Mouse (Mus musculus) heart, embryonic 16.5 days (tissue): ENCODE data around the gene Crispld2. TPM values are rescaled to one million over a fixed set of nuclear protein-coding genes. Genes with fewer than 3 reads are reported as not detected.
A peak's percentile ranks its signal among the peaks of the same experiment; 100 is the strongest.

Experiments
- ATAC-seq: fragments of 200-750 bp; cut with Nextera tagmentation; replicated peaks from 2 replicates; pipeline ENCODE4 v1.8.0; 2017; ENCODE audit warnings: moderate number of reproducible peaks; ENCODE audit not compliant: insufficient read depth, low FRiP score; ENCODE audit errors: extremely low read depth
- H3K27ac ChIP-seq: fragments of 300-500 bp; sonication (generic); 2 replicates; pipeline ENCODE4 v1.5.1; 2014; ENCODE audit warnings: mild to moderate bottlenecking, low read length, control low read depth, moderate library complexity
- H3K27me3 ChIP-seq: fragments of 300-500 bp; sonication (generic); 2 replicates; pipeline ENCODE4 v1.6.1; 2014; ENCODE audit warnings: low read length, mixed read lengths; ENCODE audit not compliant: control insufficient read depth, insufficient read depth
- H3K36me3 ChIP-seq: fragments of 300-500 bp; sonication (generic); 2 replicates; pipeline ENCODE4 v1.6.1; 2014; ENCODE audit not compliant: control insufficient read depth, insufficient read depth
- H3K4me1 ChIP-seq: fragments of 300-500 bp; sonication (generic); 2 replicates; pipeline ENCODE4 v1.6.1; 2014; ENCODE audit warnings: low read length, mixed read lengths; ENCODE audit not compliant: control insufficient read depth, insufficient read depth
- H3K4me2 ChIP-seq: fragments of 300-500 bp; sonication (generic); 2 replicates; pipeline ENCODE4 v1.6.1; 2014; ENCODE audit warnings: low read depth, mild to moderate bottlenecking, control low read depth, low read length
- H3K4me3 ChIP-seq: fragments of 300-500 bp; sonication (generic); 2 replicates; pipeline ENCODE4 v1.5.1; 2014; ENCODE audit warnings: mild to moderate bottlenecking, control low read depth, low read length
- H3K9ac ChIP-seq: fragments of 300-500 bp; sonication (generic); 2 replicates; pipeline ENCODE4 v1.6.1; 2014; ENCODE audit warnings: low read length, control low read depth
- H3K9me3 ChIP-seq: fragments of 300-500 bp; sonication (generic); replicated peaks from 2 replicates; pipeline ENCODE4 v1.6.1; 2016; ENCODE audit warnings: low read length; ENCODE audit not compliant: control insufficient read depth
- WGBS: fragments of 180-500 bp; shearing (Covaris S2); extraction: QIAGEN DNeasy Blood & Tissue Kit; methylation state at CpG from one replicate; pipeline ENCODE4 v1.1.7; 2014; 5-methylcytosine and 5-hydroxymethylcytosine counted together
- polyA plus RNA-seq: library from polyadenylated mRNA; unstranded; fragments of >200 nt; fragmentation: Nextera tagmentation; extraction: Ambion mirVana; gene quantifications from 2 replicates; pipeline ENCODE4 v1.2.1, GENCODE M21; 2015

The Crispld2 gene
- 2.4 and 3.6 TPM in 2 replicates for polyA plus RNA-seq

DNA sequence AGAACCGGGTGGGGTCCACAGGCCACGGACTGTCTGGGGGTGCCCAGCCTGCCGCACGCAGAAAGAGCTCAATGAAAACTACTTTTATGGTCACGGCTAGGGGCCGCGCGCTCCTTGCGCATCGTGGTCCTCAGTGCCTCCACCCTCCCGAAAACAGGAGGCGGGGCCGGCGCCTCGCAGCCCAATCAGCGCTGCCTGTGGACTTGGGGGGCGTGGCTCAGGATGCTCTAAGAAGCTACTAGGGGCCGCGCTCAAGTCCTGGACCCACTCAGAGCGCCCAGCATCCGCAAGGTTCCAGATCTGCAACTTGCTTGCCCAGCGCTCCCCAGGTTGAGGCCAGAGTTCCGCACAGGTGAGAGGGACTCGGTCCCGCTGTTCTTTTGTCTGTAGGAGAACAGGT is at the start of gene Crispld2:
Gene Crispld2 (plus strand): TSS at position 190 of the 400 bp plus-strand sequence.
- 0 out of 2 replicates have a peak within 1 kb of the TSS, but pooled peaks have one; percentile 21 for H3K9ac ChIP-seq
- no peaks in the 10 kb centered on the region for H3K9me3 ChIP-seq
- H3K4me1 ChIP-seq, result peaks cover 15% of the 10 kb centered on the region
- under 1% methylated on average over 25 of the region's 25 CpGs for WGBS
- H3K4me2 ChIP-seq, result peak within 1 kb of the TSS; percentile 53
- no peaks in the 10 kb centered on the region for H3K36me3 ChIP-seq
- peaks cover 39% of the 10 kb centered on the region for H3K27me3 ChIP-seq
- H3K27ac ChIP-seq, result no peak within 1 kb of the TSS
- peak within 1 kb of the TSS; percentile 37 for H3K4me3 ChIP-seq
- ATAC-seq, result peak; percentile 81

DNA sequence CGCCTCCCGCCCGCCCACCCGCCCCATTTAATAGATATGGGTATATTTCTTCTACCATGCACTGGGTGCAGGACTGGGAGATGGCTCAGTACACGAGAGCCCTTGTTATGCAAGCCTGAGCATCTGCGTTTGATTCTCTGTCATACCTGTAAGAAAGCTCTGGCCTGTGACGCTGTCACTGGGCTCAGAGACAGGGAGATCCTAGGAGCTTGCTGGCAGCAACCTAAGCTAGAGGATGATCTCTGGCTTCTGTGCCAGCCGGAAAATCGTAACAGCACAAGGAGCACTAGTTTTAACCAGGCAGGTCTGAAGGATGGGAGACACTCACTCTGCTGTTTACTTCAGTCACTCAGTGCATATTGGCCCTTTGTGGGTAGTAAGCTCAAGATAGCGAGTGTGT is 48.6 kb upstream of the Crispld2 start:
- H3K9ac ChIP-seq, result no peak overlapping the region
- 89% methylated on average over 10 of the region's 10 CpGs for WGBS
- H3K4me3 ChIP-seq, result no peak overlapping the region
- no peak overlapping the region for H3K4me2 ChIP-seq
- no peak overlapping the region for H3K27ac ChIP-seq
- no peaks in the 10 kb centered on the region for H3K4me1 ChIP-seq
- ATAC-seq, result no peak
- H3K9me3 ChIP-seq, result no peaks in the 10 kb centered on the region
- H3K27me3 ChIP-seq, result no peaks in the 10 kb centered on the region
- peaks cover 32% of the 10 kb centered on the region for H3K36me3 ChIP-seq

DNA sequence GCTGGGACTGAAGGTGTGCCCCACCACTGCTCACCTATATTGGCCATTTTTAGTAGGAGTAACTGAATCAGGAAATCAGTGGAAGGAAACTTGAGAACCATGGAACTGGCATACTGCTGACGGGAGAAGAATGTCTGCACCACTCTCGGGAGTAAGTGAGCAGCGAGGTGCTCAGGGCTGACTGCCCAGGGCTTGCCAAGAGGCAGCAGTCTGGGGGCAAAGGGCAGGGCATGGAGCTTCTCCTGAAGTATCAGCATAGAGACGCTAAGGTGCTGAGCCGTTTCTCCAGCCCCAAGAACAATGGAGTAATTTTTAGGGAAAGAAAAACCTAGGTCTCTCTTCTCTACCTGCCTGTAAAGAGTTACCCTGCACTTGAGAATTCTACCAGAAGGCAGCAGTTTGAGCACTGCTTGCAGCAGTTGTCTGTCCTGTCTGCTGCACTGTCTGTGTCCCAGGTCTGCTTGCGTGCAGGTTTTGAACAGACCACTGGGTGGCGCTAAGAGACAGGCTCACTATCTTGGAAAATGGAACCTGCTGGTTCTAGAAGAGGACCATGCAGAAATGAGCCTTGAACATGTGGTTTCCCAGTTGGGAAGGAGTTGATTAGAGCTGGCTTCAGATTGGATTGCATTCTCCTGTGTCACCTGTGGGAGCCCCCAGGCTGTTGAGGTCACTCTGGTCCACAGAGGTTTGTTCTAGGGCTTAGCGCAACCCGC is 48.0 kb upstream of the Crispld2 start:
- H3K4me1 ChIP-seq, result no peaks in the 10 kb centered on the region
- 59% methylated on average over 9 of the region's 9 CpGs for WGBS
- no peaks in the 10 kb centered on the region for H3K9me3 ChIP-seq
- H3K4me2 ChIP-seq, result no peak overlapping the region
- H3K9ac ChIP-seq, result no peak overlapping the region
- H3K27me3 ChIP-seq, result no peaks in the 10 kb centered on the region
- no peak overlapping the region for H3K4me3 ChIP-seq
- H3K27ac ChIP-seq, result no peak overlapping the region
- peaks cover 36% of the 10 kb centered on the region for H3K36me3 ChIP-seq
- no peak for ATAC-seq

DNA sequence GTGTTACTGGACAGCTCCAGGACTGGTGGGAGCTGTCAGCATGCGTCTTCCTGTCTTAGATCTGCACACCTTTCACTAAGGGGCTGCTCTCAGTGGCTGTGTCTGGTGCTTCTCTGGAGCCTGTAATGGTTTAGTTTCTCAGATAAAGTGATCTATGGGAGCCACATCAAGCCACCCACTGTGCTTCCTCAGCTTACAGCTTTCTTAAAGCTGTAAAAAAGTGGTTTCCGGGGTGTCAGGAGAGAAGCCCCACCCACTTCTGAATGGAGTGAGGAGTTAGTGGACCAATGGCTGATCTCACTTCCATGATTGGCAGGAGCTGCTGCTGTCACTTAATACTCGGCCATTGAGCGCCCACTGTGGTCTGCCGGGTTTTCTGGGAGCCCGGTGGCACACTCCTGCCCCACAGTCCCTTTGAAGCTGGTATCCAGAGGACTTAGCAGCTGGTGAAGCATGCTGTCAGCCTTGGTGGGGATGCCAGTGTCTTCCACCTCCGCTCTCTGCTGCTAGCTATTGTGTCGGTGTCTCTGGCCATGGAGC is 45.8 kb upstream of the Crispld2 start:
- Histone ChIP-seq H3K9me3 (no peaks in the 10 kb centered on the region), H3K27me3 (no peaks in the 10 kb centered on the region), H3K9ac (no peak overlapping the region), H3K27ac (no peak overlapping the region), H3K4me1 (no peaks in the 10 kb centered on the region), H3K4me2 (no peak overlapping the region), H3K4me3 (no peak overlapping the region), H3K36me3 (peaks cover 45% of the 10 kb centered on the region)
- ATAC-seq, result no peak
- 76% methylated on average over 8 of the region's 8 CpGs for WGBS

DNA sequence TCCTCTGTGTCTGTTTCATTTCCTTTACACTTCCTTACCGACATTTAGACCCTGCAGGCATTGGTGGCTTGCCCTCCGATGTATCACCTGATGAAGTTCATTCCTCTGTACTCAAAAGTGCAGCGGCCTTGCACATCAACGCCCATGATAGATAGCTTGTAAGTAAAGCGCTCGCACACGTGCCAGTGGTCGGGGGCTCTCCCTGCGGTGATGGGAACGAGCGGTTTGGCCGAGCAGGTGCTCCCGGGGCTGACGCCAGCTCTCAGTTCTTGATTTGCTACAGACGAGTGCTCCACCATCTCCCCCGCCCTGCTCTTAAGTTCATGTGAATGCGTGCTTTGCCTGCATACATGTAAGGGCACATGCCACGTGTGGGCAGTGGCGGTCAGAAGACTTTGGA is 44.6 kb upstream of the Crispld2 start:
- Histone ChIP-seq H3K4me1 (no peaks in the 10 kb centered on the region), H3K27ac (no peak overlapping the region), H3K4me3 (no peak overlapping the region), H3K36me3 (peaks cover 37% of the 10 kb centered on the region), H3K27me3 (no peaks in the 10 kb centered on the region), H3K9me3 (no peaks in the 10 kb centered on the region), H3K4me2 (no peak overlapping the region), H3K9ac (no peak overlapping the region)
- 74% methylated on average over 19 of the region's 19 CpGs for WGBS
- ATAC-seq, result no peak

DNA sequence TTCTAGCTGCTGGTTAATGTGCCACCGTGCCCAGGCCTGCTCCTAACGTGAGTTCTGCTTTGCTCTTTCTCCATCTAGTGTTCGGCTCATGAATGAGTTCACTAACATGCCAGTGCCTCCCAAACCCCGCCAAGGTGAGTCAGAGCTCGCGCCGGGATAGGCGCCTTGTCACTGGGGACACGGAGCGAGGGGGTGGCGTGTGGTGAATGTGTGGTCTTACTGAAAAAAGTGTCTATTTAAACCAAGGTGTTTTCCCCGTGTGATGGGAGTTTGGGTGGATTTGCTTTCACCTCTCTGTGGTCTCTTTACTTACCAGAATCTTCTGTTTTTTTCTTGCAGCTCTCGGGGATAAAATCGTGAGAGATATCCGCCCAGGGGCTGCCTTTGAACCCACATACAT is 43.9 kb upstream of the Crispld2 start:
- ATAC-seq, result no peak
- 87% methylated on average over 15 of the region's 15 CpGs for WGBS

DNA sequence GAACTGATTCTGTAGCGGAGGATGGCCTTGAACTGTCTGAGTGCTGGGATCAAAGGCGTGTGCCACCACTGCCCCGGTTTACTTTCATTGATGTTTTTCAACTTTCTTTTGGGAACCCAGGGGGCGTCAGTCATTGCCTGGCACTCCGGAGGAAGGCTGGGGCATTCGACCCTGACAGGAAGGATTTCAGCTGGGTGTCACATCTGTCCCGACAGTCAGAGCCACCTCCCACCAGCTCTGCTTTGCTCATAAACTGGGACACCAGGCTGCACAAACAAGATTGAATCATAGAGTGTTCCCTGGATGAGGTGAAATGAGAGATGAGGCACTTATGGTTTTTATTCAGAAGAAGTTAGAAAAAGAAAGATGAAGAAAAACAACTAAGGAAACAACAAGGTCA is 40.0 kb upstream of the Crispld2 start:
- Histone ChIP-seq H3K9ac (no peak overlapping the region), H3K36me3 (peaks cover 66% of the 10 kb centered on the region), H3K27ac (no peak overlapping the region), H3K4me3 (no peak overlapping the region), H3K4me2 (no peak overlapping the region), H3K4me1 (no peaks in the 10 kb centered on the region), H3K9me3 (no peaks in the 10 kb centered on the region), H3K27me3 (no peaks in the 10 kb centered on the region)
- ATAC-seq, result no peak
- WGBS, result 80% methylated on average over 7 of the region's 7 CpGs

More for the DNA sequence above, 43.9 kb upstream of the Crispld2 start:
- Histone ChIP-seq H3K9me3 (no peaks in the 10 kb centered on the region), H3K4me3 (no peak overlapping the region), H3K9ac (no peak overlapping the region), H3K27ac (no peak overlapping the region), H3K4me1 (no peaks in the 10 kb centered on the region), H3K4me2 (no peak overlapping the region), H3K27me3 (no peaks in the 10 kb centered on the region), H3K36me3 (peaks cover 43% of the 10 kb centered on the region)

DNA sequence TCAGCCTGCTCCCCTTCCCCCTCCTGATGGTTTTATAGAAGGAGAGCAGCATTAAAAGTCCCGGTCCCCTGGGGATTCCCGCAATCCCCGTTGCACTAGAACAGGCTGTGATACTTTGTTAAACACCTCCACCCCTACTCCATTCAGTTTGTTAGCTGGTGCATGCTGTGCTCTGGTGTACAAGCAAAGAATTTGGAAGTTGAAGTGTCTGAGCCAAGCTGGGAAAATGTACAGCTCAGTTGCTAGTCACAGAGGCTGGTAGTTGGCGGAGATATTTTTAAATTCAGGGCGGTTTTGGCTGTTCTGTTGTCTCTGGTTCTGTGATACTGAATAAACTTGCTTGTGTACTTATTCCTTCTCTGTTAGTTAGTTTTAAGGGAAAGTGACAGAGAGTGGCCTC is 39.5 kb upstream of the Crispld2 start:
- no peak overlapping the region for H3K9ac ChIP-seq
- H3K4me2 ChIP-seq, result no peak overlapping the region
- no peak overlapping the region for H3K27ac ChIP-seq
- no peaks in the 10 kb centered on the region for H3K9me3 ChIP-seq
- H3K27me3 ChIP-seq, result no peaks in the 10 kb centered on the region
- H3K4me1 ChIP-seq, result no peaks in the 10 kb centered on the region
- peaks cover 67% of the 10 kb centered on the region for H3K36me3 ChIP-seq
- no peak overlapping the region for H3K4me3 ChIP-seq
- 93% methylated on average over 5 of the region's 5 CpGs for WGBS
- no peak for ATAC-seq

DNA sequence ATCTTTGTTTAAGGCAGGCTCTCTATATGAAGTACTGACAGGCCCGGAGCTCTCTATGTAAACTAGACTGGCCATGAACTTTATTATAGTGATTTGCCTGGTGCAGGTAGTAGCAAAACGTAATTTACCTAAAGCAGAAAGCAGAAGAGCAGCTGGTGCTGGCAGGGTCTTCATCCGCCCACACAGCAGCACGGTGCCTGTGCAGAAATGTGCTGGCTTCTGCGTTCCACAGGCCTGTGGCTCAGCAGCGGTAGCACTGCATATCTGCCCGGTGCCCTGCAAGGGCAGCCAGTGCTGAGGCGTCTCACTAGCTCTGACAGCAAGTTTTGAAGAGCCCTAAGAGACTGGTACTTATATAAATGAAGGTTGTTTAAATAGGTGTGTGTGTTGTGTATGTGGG is 36.9 kb upstream of the Crispld2 start:
- H3K4me2 ChIP-seq, result no peak overlapping the region
- no peak overlapping the region for H3K4me3 ChIP-seq
- H3K27me3 ChIP-seq, result no peaks in the 10 kb centered on the region
- H3K4me1 ChIP-seq, result no peaks in the 10 kb centered on the region; the same call in 1 of the 2 replicates
- 85% methylated on average over 8 of the region's 8 CpGs for WGBS
- H3K27ac ChIP-seq, result no peak overlapping the region
- no peak for ATAC-seq
- H3K36me3 ChIP-seq, result peaks cover 59% of the 10 kb centered on the region
- H3K9ac ChIP-seq, result no peak overlapping the region
- no peaks in the 10 kb centered on the region for H3K9me3 ChIP-seq
